Mouse (Mus musculus) intestine, embryonic 14.5 days (tissue): ENCODE measurements at regions not wholly inside any gene's neighbourhood (a gene's known extent, or its start where the extent isn't known, plus 50 kb on each side); places are given as distances from the start of the nearest gene placed in this dataset.

ENCODE experiments used
- ATAC-seq: fragments of 200-750 bp; cut with Nextera tagmentation; replicated peaks from 2 replicates; pipeline ENCODE4 v1.8.0; 2017; ENCODE audit warnings: low read depth, moderate number of reproducible peaks, moderate TSS enrichment, moderate library complexity; ENCODE audit not compliant: low FRiP score, low TSS enrichment
- DNase-seq: peaks from one replicate; pipeline ENCODE4 v3.0.0-alpha.2; 2018; ENCODE audit warnings: low spot score
- H3K27ac ChIP-seq: fragments of 300-500 bp; sonication (generic); 2 replicates; pipeline ENCODE4 v1.5.1; 2014; ENCODE audit warnings: low read depth, mild to moderate bottlenecking, control low read depth
- H3K27me3 ChIP-seq: fragments of 300-500 bp; sonication (generic); replicated peaks from 2 replicates; pipeline ENCODE4 v1.6.1; 2014; ENCODE audit warnings: low read length, control low read depth; ENCODE audit not compliant: control insufficient read depth, insufficient read depth
- H3K36me3 ChIP-seq: fragments of 300-500 bp; sonication (generic); 2 replicates; pipeline ENCODE4 v1.6.1; 2014; ENCODE audit warnings: low read length, control low read depth; ENCODE audit not compliant: control insufficient read depth, insufficient read depth
- H3K4me1 ChIP-seq: fragments of 300-500 bp; sonication (generic); replicated peaks from 2 replicates; pipeline ENCODE4 v1.6.1; 2014; ENCODE audit warnings: low read length, control low read depth, mixed read lengths; ENCODE audit not compliant: control insufficient read depth, insufficient read depth
- H3K4me2 ChIP-seq: fragments of 300-500 bp; sonication (generic); 2 replicates; pipeline ENCODE4 v1.6.1; 2014; ENCODE audit warnings: low read length
- H3K4me3 ChIP-seq: fragments of 300-500 bp; sonication (generic); 2 replicates; pipeline ENCODE4 v1.5.1; 2014; ENCODE audit warnings: low read depth, low read length, control low read depth, mixed read lengths
- H3K9ac ChIP-seq: fragments of 300-500 bp; sonication (generic); 2 replicates; pipeline ENCODE4 v1.6.1; 2014; ENCODE audit warnings: mild to moderate bottlenecking, low read length
- H3K9me3 ChIP-seq: fragments of 300-500 bp; sonication (generic); 2 replicates; pipeline ENCODE4 v1.6.1; 2016; ENCODE audit warnings: low read length, control low read depth; ENCODE audit not compliant: control insufficient read depth
- WGBS: fragments of 180-500 bp; shearing (Covaris S2); extraction: QIAGEN DNeasy Blood & Tissue Kit; methylation state at CpG from one replicate; pipeline ENCODE4 v1.1.7; 2014; 5-methylcytosine and 5-hydroxymethylcytosine counted together

- no peak overlapping the region for H3K4me2 ChIP-seq
- no peak overlapping the region for H3K9ac ChIP-seq
- 39% methylated on average over 6 of the region's 6 CpGs for WGBS
- no peaks in the 10 kb centered on the region for H3K27me3 ChIP-seq
- H3K36me3 ChIP-seq: no peaks in the 10 kb centered on the region
- H3K9me3 ChIP-seq: no peaks in the 10 kb centered on the region
- DNase-seq (no peak), ATAC-seq (no peak)
- H3K4me1 ChIP-seq: no peaks in the 10 kb centered on the region
- H3K27ac ChIP-seq: no peak overlapping the region
- H3K4me3 ChIP-seq: no peak overlapping the region
Observed at GRCm38 (mm10) chr11:114257756-114258155, 190.9 kb upstream of the Sdk2 start.

- 75% methylated on average over 4 of the region's 4 CpGs for WGBS
- no peaks in the 10 kb centered on the region for H3K9me3 ChIP-seq
- no peak overlapping the region for H3K27ac ChIP-seq
- no peaks in the 10 kb centered on the region for H3K27me3 ChIP-seq
- H3K36me3 ChIP-seq: no peaks in the 10 kb centered on the region
- no peak overlapping the region for H3K4me2 ChIP-seq
- DNase-seq: no peak
- H3K9ac ChIP-seq: no peak overlapping the region
- no peak for ATAC-seq
- no peak overlapping the region for H3K4me3 ChIP-seq
- 0 out of 2 replicates have a peak, but pooled peaks cover 2% of the 10 kb centered on the region for H3K4me1 ChIP-seq
Observed at GRCm38 (mm10) chr11:114257061-114257460, 190.2 kb upstream of the Sdk2 start.

GRCm38 (mm10) chr11:114254344-114254743 is 187.5 kb upstream of the Sdk2 start:
- DNase-seq: no peak
- ATAC-seq: no peak
- Histone ChIP-seq H3K36me3 (no peaks in the 10 kb centered on the region), H3K27ac (no peak overlapping the region), H3K27me3 (no peaks in the 10 kb centered on the region), H3K4me2 (no peak overlapping the region), H3K4me3 (no peak overlapping the region), H3K9me3 (no peaks in the 10 kb centered on the region), H3K9ac (no peak overlapping the region), H3K4me1 (0 out of 2 replicates have a peak, but pooled peaks cover 2% of the 10 kb centered on the region)
- 67% methylated on average over 1 of the region's 1 CpGs for WGBS

- Histone ChIP-seq H3K27me3 (no peaks in the 10 kb centered on the region), H3K4me3 (no peak overlapping the region), H3K4me1 (peaks cover 7% of the 10 kb centered on the region; the same call in 1 of the 2 replicates), H3K27ac (no peak overlapping the region), H3K9me3 (no peaks in the 10 kb centered on the region), H3K9ac (no peak overlapping the region), H3K36me3 (no peaks in the 10 kb centered on the region), H3K4me2 (no peak overlapping the region)
- DNase-seq (no peak), ATAC-seq (no peak)
- 81% methylated on average over 7 of the region's 7 CpGs for WGBS
Observed at GRCm38 (mm10) chr11:114251614-114252013, 184.8 kb upstream of the Sdk2 start.

GRCm38 (mm10) chr11:114249215-114249614 is 182.4 kb upstream of the Sdk2 start:
- WGBS: 84% methylated on average over 7 of the region's 7 CpGs
- ATAC-seq (no peak), DNase-seq (no peak)
- Histone ChIP-seq H3K27ac (no peak overlapping the region), H3K4me2 (no peak overlapping the region), H3K4me3 (no peak overlapping the region), H3K9ac (no peak overlapping the region), H3K27me3 (no peaks in the 10 kb centered on the region), H3K9me3 (no peaks in the 10 kb centered on the region), H3K4me1 (peaks cover 7% of the 10 kb centered on the region; the same call in 1 of the 2 replicates), H3K36me3 (no peaks in the 10 kb centered on the region)

GRCm38 (mm10) chr11:114248261-114248898 is 181.5 kb upstream of the Sdk2 start:
- Histone ChIP-seq H3K27me3 (no peaks in the 10 kb centered on the region), H3K4me3 (no peak overlapping the region), H3K9ac (no peak overlapping the region), H3K4me1 (peaks cover 7% of the 10 kb centered on the region; the same call in 1 of the 2 replicates), H3K9me3 (no peaks in the 10 kb centered on the region), H3K4me2 (no peak overlapping the region), H3K27ac (no peak overlapping the region), H3K36me3 (no peaks in the 10 kb centered on the region)
- ATAC-seq (no peak), DNase-seq (no peak)
- 54% methylated on average over 4 of the region's 4 CpGs for WGBS

GRCm38 (mm10) chr11:114239311-114239803 is 172.5 kb upstream of the Sdk2 start:
- 47% methylated on average over 8 of the region's 8 CpGs for WGBS
- no peaks in the 10 kb centered on the region for H3K36me3 ChIP-seq
- no peak overlapping the region for H3K9ac ChIP-seq
- H3K27me3 ChIP-seq: no peaks in the 10 kb centered on the region
- H3K4me1 ChIP-seq: 0 out of 2 replicates have a peak, but pooled peaks cover 2% of the 10 kb centered on the region
- H3K4me3 ChIP-seq: no peak overlapping the region
- DNase-seq: no peak
- no peak for ATAC-seq
- H3K4me2 ChIP-seq: no peak overlapping the region
- no peaks in the 10 kb centered on the region for H3K9me3 ChIP-seq
- H3K27ac ChIP-seq: no peak overlapping the region

GRCm38 (mm10) chr11:114238801-114239200 is 172.0 kb upstream of the Sdk2 start:
- no peak overlapping the region for H3K27ac ChIP-seq
- no peaks in the 10 kb centered on the region for H3K27me3 ChIP-seq
- H3K9me3 ChIP-seq: no peaks in the 10 kb centered on the region
- H3K4me3 ChIP-seq: no peak overlapping the region
- 91% methylated on average over 5 of the region's 5 CpGs for WGBS
- ATAC-seq (no peak), DNase-seq (no peak)
- H3K4me2 ChIP-seq: no peak overlapping the region
- H3K4me1 ChIP-seq: 0 out of 2 replicates have a peak, but pooled peaks cover 2% of the 10 kb centered on the region
- no peak overlapping the region for H3K9ac ChIP-seq
- H3K36me3 ChIP-seq: no peaks in the 10 kb centered on the region

GRCm38 (mm10) chr11:114238316-114238715 is 171.5 kb upstream of the Sdk2 start:
- DNase-seq (no peak), ATAC-seq (no peak)
- no peaks in the 10 kb centered on the region for H3K36me3 ChIP-seq
- H3K4me1 ChIP-seq: 0 out of 2 replicates have a peak, but pooled peaks cover 2% of the 10 kb centered on the region
- no peak overlapping the region for H3K4me3 ChIP-seq
- H3K27ac ChIP-seq: no peak overlapping the region
- H3K9me3 ChIP-seq: no peaks in the 10 kb centered on the region
- H3K27me3 ChIP-seq: no peaks in the 10 kb centered on the region
- H3K9ac ChIP-seq: no peak overlapping the region
- WGBS: 58% methylated on average over 8 of the region's 8 CpGs
- no peak overlapping the region for H3K4me2 ChIP-seq
